Mouse (Mus musculus) embryonic facial prominence, embryonic 15.5 days (tissue): ENCODE measurements around the gene Actl11. TPM values are rescaled to one million over a fixed set of nuclear protein-coding genes. Genes with fewer than 3 reads are reported as not detected.
A peak's percentile ranks its signal among the peaks of the same experiment; 100 is the strongest.

Experiments used
- ATAC-seq: fragments of 200-750 bp; cut with Nextera tagmentation; 2 replicates; pipeline ENCODE4 v1.8.0; 2017; ENCODE audit warnings: low read depth, moderate TSS enrichment; ENCODE audit not compliant: insufficient number of reproducible peaks, low FRiP score, low TSS enrichment
- H3K27ac ChIP-seq: fragments of 300-500 bp; sonication (generic); replicated peaks from 2 replicates; pipeline ENCODE4 v1.5.1; 2015; ENCODE audit warnings: mild to moderate bottlenecking, inconsistent platforms
- H3K27me3 ChIP-seq: fragments of 300-500 bp; sonication (generic); 2 replicates; pipeline ENCODE4 v1.6.1; 2015; ENCODE audit warnings: inconsistent platforms
- H3K36me3 ChIP-seq: fragments of 300-500 bp; sonication (generic); 2 replicates; pipeline ENCODE4 v1.6.1; 2015; ENCODE audit warnings: mild to moderate bottlenecking, inconsistent platforms
- H3K4me1 ChIP-seq: fragments of 300-500 bp; sonication (generic); 2 replicates; pipeline ENCODE4 v1.6.1; 2015; ENCODE audit warnings: inconsistent platforms
- H3K4me2 ChIP-seq: fragments of 300-500 bp; sonication (generic); replicated peaks from 2 replicates; pipeline ENCODE4 v1.6.1; 2015; ENCODE audit warnings: mild to moderate bottlenecking, inconsistent platforms
- H3K4me3 ChIP-seq: fragments of 300-500 bp; sonication (generic); replicated peaks from 2 replicates; pipeline ENCODE4 v1.5.1; 2015; ENCODE audit warnings: mild to moderate bottlenecking, inconsistent platforms
- H3K9ac ChIP-seq: fragments of 300-500 bp; sonication (generic); 2 replicates; pipeline ENCODE4 v1.6.1; 2015; ENCODE audit warnings: inconsistent platforms
- H3K9me3 ChIP-seq: fragments of 300-500 bp; sonication (generic); replicated peaks from 2 replicates; pipeline ENCODE4 v1.6.1; 2016; ENCODE audit warnings: inconsistent platforms
- WGBS: fragments of 180-500 bp; shearing (Covaris S2); methylation state at CpG from one replicate; pipeline ENCODE4 v1.1.7; 2015; 5-methylcytosine and 5-hydroxymethylcytosine counted together
- polyA plus RNA-seq: library from polyadenylated mRNA; unstranded; fragments of >200 nt; fragmentation: Nextera tagmentation; extraction: Ambion mirVana; gene quantifications from 2 replicates; pipeline ENCODE4 v1.2.1, GENCODE M21; 2015

Actl11 gene
- polyA plus RNA-seq, 1 experiment from 2014 or later: not detected

DNA sequence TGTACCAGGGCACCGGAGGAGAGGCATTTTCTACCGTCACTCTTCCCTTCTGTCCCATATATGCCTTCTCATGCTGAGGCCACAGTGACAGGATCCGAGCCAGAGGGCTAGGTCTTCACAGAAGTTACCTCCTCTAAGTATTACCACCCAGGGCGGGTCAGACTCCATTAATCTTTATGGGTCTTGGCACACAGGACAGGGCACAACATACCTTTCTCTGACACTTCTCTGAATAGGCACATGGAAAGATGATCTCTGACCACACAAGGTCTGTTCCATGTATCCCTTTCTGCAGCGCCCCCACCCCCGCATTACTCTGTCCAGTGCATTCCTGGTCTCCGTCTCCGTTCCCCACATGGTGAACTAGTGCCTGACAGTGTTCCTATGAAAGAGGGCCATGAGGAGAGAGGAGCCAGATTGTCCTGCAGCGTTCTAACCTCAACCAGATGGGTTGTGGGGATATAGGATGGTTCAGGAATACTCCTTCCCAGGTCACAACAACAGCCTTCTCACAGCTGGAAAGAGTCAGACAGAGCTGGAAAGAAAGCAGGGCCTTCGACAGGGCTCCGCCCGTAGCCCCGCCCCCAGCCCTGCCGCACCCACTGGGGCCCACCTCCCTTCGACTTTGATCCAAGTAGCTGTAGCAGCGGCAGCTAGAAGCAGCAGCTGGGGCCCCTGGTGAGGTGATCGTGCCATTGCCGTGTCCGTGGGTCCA lies 21.9 kb upstream of the Actl11 start, which contains the start of gene Mst1r:
TSS of gene Mst1r (plus strand) at position 622 of the 715 bp plus-strand sequence.
- peak within 1 kb of the TSS; percentile 45 for H3K9ac ChIP-seq
- no peaks in the 10 kb centered on the region for H3K27me3 ChIP-seq
- H3K9me3 ChIP-seq: no peaks in the 10 kb centered on the region
- 15% methylated on average over 19 of the region's 19 CpGs for WGBS
- H3K4me2 ChIP-seq: peak within 1 kb of the TSS; percentile 78
- H3K4me3 ChIP-seq: peak within 1 kb of the TSS; percentile 54
- H3K36me3 ChIP-seq: peaks cover 10% of the 10 kb centered on the region
- peak within 1 kb of the TSS; percentile 81 for H3K27ac ChIP-seq
- H3K4me1 ChIP-seq: peaks cover 57% of the 10 kb centered on the region
- ATAC-seq: peak; percentile 88

DNA sequence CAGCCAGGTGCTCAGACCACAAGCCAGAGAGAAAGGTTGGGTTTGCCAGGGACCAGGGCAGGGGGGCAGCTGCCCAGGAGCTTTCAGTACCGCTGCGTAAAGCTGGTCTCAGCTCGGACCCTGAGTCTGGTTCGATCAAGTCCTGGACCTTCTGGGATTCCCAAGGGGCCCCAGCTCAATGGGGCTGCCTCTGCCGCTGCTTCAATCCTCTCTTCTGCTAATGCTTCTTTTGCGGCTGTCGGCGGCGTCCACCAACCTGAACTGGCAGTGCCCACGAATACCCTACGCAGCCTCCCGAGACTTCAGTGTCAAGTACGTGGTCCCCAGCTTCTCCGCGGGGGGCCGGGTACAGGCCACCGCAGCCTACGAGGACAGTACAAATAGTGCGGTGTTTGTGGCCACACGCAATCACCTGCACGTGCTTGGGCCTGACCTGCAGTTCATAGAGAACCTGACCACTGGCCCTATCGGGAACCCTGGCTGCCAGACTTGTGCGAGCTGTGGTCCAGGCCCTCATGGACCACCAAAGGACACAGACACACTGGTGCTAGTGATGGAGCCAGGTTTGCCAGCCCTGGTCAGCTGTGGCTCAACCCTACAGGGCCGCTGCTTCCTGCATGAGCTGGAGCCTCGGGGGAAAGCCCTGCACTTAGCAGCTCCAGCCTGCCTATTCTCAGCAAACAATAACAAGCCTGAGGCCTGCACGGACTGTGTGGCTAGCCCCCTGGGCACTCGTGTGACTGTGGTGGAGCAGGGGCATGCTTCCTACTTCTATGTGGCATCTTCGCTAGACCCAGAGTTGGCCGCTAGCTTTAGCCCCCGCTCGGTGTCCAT lies 21.1 kb upstream of the Actl11 start:
- H3K9me3 ChIP-seq: no peaks in the 10 kb centered on the region
- 38% methylated on average over 31 of the region's 31 CpGs for WGBS
- H3K36me3 ChIP-seq: peaks cover 8% of the 10 kb centered on the region
- peak overlapping the region; percentile 45 for H3K9ac ChIP-seq
- ATAC-seq: no peak
- H3K4me3 ChIP-seq: peak overlapping the region; percentile 54
- no peaks in the 10 kb centered on the region for H3K27me3 ChIP-seq
- H3K4me1 ChIP-seq: peaks cover 54% of the 10 kb centered on the region
- H3K4me2 ChIP-seq: peak overlapping the region; percentile 78
- H3K27ac ChIP-seq: peak overlapping the region; percentile 81

DNA sequence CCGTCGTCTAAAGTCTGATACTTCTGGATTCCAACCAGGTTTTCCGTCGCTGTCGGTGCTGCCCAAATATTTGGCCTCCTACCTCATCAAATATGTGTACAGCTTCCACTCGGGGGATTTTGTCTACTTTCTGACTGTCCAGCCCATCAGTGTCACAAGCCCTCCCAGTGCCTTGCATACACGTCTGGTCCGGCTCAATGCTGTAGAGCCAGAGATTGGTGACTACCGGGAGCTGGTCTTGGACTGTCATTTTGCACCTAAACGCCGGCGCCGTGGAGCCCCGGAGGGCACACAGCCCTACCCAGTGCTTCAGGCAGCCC lies 20.5 kb upstream of the Actl11 start:
- Histone ChIP-seq H3K9ac (no peak overlapping the region), H3K27ac (no peak overlapping the region)

DNA sequence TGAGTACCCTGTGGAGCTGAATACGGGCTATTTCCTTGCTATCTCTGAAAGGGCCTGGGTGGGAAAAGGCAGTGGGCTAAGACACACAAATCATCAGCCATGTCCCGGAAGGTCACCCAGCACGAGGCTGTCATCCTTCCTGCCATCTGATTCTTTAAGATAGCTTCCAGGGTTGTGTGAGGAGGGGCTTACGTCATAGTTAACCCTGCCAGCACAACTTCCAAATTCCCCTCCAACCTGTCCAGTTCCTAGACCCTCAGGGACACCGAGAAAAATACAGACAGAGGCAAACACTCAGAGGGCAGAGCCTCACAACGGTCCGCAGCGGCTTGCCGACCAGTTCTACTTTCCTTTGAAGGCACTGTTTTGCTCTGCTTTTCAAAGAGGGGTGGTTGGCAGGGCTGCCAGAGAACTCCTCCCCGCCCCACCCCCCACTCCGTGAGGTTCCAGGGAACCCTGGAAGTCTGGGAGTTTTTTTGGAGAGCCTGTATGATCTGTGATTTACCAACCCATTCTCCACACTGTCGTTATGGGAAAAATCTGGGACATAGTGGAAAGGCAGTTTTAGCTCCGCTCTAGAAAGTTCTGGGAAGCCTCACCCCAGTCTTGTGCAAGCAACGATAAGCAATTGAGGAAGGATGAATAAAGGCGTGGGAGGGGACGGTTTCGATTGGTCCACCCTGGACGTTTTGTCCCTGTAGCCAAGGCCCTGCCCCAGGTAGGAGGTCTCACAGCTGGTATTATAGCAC lies 19.7 kb upstream of the Actl11 start:
- Histone ChIP-seq H3K9ac (no peak overlapping the region), H3K27ac (0 out of 2 replicates have a peak overlapping the region, but pooled peaks have one; percentile 60), H3K9me3 (no peaks in the 10 kb centered on the region), H3K27me3 (no peaks in the 10 kb centered on the region), H3K4me1 (peaks cover 54% of the 10 kb centered on the region), H3K4me2 (peak overlapping the region; percentile 78), H3K4me3 (peak overlapping the region; percentile 54), H3K36me3 (0 out of 2 replicates have a peak, but pooled peaks cover 4% of the 10 kb centered on the region)
- 31% methylated on average over 18 of the region's 18 CpGs for WGBS
- ATAC-seq: no peak

More for the DNA sequence above, 20.5 kb upstream of the Actl11 start:
- Histone ChIP-seq H3K9me3 (no peaks in the 10 kb centered on the region), H3K4me1 (peaks cover 54% of the 10 kb centered on the region), H3K27me3 (no peaks in the 10 kb centered on the region), H3K4me2 (peak overlapping the region; percentile 78), H3K4me3 (peak overlapping the region; percentile 54), H3K36me3 (peaks cover 3% of the 10 kb centered on the region; the same call in 1 of the 2 replicates)
- 72% methylated on average over 14 of the region's 14 CpGs for WGBS
- ATAC-seq: no peak

DNA sequence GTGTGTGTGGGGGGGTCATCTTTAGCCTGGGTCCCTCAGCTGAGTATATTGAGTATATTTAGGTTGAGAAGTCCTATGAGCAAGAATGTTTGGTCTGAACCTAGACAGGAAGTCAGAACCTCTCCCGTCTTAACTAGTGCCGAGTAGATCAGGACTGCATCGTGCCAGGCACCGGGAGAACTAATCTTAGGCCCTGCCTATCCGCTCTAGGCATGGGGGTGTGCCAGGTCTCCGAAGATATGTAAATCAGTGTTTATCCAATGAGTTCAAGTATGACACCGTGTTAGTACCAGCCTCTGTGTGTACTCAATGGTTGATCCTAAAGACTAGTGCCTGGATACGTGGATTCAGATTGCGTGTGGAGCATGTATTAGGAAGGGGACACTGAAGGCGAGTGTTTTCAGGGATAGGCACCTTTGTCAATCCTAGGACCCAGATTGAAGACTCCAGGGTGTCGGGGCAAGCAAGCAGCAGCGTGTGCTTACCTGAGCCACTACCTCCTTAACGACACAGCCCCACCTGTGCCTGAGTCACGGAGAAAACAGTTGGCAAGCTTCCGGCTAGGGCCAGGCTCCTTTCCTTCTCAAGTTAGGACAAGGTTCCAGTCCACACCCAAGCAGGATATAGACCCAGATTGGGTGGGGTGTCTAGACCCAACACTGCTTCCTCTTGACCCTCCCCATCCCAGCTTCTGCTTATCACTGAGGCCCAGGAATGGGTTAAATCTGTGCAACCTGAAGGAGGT lies 18.1 kb upstream of the Actl11 start:
- no peaks in the 10 kb centered on the region for H3K9me3 ChIP-seq
- H3K27ac ChIP-seq: peak overlapping the region; percentile 60; the same call in 1 of the 2 replicates
- H3K4me1 ChIP-seq: peaks cover 50% of the 10 kb centered on the region
- no peaks in the 10 kb centered on the region for H3K27me3 ChIP-seq
- 69% methylated on average over 15 of the region's 15 CpGs for WGBS
- no peak overlapping the region for H3K9ac ChIP-seq
- H3K4me3 ChIP-seq: 0 out of 2 replicates have a peak overlapping the region, but pooled peaks have one; percentile 54
- peaks cover 12% of the 10 kb centered on the region; the same call in 1 of the 2 replicates for H3K36me3 ChIP-seq
- H3K4me2 ChIP-seq: peak overlapping the region; percentile 78
- ATAC-seq: no peak

DNA sequence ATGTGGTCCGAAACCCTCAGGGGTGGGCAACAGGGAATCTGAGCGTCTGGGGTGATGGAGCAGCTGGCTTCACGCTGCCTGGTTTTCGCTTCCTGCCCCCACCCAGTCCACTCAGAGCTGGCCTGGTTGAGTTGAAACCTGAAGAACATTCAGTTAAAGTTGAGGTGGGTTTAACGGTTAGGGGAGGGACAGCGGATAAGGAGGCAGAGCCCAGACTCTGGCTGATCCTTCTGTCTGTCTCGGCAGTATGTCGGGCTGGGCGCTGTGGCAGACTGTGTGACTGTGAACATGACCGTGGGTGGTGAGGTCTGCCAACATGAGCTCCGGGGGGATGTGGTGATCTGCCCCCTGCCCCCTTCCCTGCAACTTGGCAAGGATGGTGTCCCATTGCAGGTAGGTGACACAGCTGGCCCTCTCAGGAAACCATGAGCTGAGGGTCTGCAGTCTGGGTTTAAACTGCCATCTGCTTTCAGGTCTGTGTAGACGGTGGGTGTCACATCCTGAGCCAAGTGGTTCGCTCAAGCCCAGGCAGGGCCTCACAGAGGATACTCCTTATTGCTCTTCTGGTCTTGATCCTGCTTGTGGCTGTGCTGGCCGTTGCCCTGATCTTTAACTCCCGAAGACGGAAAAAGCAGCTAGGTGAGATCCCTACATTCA lies 13.4 kb upstream of the Actl11 start:
- H3K27ac ChIP-seq: no peak overlapping the region
- WGBS: 72% methylated on average over 16 of the region's 16 CpGs
- H3K36me3 ChIP-seq: peaks cover 18% of the 10 kb centered on the region
- no peak overlapping the region for H3K4me3 ChIP-seq
- no peaks in the 10 kb centered on the region for H3K27me3 ChIP-seq
- no peak overlapping the region for H3K4me2 ChIP-seq
- H3K9me3 ChIP-seq: no peaks in the 10 kb centered on the region
- H3K9ac ChIP-seq: no peak overlapping the region
- ATAC-seq: no peak
- H3K4me1 ChIP-seq: peaks cover 14% of the 10 kb centered on the region

DNA sequence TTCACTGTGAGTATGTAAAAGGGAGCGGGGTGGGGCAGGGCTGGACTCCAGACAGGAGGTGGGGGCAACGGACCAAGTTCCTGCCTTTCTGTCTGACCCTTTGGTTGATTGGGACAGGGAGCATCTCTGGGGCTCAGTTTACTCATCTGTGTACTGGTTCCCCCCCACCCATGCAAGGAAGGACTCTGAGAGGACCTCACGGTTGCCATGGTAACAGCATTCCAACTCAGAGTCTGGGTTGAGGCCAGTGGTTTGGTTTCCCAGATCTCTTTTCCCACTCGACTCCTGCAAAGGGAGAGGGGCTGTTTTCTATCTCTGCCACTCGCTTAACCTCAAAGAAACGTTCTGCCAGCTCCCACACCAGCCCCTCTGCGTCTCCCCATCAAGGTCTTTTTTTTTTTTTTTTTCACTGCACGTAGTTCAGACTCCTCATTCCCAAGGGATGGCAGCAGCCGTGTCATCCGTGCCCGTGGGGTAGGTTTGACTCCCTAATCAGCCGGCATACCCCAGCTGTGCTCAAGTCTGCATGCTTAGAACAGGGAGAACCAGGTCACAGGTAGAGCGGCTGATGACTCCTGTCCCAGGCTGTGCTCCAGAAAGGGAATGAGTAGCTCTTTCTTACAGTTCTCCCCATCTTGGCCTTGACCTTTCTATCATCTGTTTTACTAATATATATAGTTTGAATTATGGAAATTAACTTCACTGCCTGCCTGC lies 10.2 kb upstream of the Actl11 start:
- no peak overlapping the region for H3K9ac ChIP-seq
- H3K4me3 ChIP-seq: no peak overlapping the region
- 27% methylated on average over 13 of the region's 13 CpGs for WGBS
- H3K27me3 ChIP-seq: no peaks in the 10 kb centered on the region
- peaks cover 7% of the 10 kb centered on the region for H3K4me1 ChIP-seq
- H3K4me2 ChIP-seq: no peak overlapping the region
- peak; percentile 22; the same call in 1 of the 2 replicates for ATAC-seq
- peaks cover 18% of the 10 kb centered on the region for H3K36me3 ChIP-seq
- H3K9me3 ChIP-seq: no peaks in the 10 kb centered on the region
- no peak overlapping the region for H3K27ac ChIP-seq

DNA sequence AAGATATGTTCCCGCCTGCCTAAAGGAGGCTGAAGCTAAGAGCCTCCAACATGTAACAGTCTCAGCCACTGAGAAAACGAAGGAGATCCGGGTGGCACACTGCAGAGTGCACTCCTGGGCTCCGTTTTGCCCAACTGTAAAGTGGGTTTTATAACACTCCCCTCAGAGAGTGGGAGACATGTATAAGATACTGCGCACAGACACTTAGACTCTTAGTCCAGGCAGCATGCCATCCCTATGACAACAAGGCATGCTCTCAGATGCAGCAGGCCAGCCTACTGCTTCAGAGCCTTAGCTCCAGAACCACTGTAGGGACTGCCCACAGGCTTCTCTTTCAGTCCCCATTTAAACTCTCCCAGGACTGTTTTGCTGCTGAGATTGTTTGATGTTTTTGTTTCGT lies 9.4 kb upstream of the Actl11 start:
- Histone ChIP-seq H3K27ac (no peak overlapping the region), H3K27me3 (no peaks in the 10 kb centered on the region), H3K9ac (no peak overlapping the region), H3K4me3 (no peak overlapping the region), H3K36me3 (peaks cover 13% of the 10 kb centered on the region), H3K4me2 (no peak overlapping the region), H3K4me1 (peaks cover 13% of the 10 kb centered on the region), H3K9me3 (no peaks in the 10 kb centered on the region)
- ATAC-seq: no peak
- WGBS: 84% methylated on average over 6 of the region's 6 CpGs

DNA sequence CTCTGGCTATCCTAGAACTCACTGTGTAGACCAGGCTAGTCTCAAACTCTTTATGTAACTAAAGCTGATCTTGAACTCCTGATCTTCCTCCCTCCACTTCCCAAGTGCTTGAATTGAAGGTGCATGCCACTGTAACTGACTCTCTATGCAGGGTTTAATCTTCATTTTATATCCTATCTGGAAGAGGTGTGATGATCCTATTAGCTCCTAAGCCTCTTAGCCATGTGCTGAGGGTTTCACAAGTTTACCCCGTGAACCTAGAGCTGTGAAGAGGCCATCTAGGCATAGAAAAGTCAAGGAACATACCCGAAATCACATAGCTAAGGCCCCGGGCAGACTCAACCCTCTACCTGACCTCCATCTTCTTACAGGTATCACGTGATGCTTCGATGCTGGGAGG lies 8.8 kb upstream of the Actl11 start:
- H3K9ac ChIP-seq: no peak overlapping the region
- no peaks in the 10 kb centered on the region for H3K27me3 ChIP-seq
- ATAC-seq: no peak
- H3K27ac ChIP-seq: no peak overlapping the region
- peaks cover 17% of the 10 kb centered on the region for H3K4me1 ChIP-seq
- WGBS: 83% methylated on average over 5 of the region's 5 CpGs
- H3K9me3 ChIP-seq: no peaks in the 10 kb centered on the region
- peaks cover 8% of the 10 kb centered on the region for H3K36me3 ChIP-seq
- no peak overlapping the region for H3K4me3 ChIP-seq
- H3K4me2 ChIP-seq: no peak overlapping the region

DNA sequence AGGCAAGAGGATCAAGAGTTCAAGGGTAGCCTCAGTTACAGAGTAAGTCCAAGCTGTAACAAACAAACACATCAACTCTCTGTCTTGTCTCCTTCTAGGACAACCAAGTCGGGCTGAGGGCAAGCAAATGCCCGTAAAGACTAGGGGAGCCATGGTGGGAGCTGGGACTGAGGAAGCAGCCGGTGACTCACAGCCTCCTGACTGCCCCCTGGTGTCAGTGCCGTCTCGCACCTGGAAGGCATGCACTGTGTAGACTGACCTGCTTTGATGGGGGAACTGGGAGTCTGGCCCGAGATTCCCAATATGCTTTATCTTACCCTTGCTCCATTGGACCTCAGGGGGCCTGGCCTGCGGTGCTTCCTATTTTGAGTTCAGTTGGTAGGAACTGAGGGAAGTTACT lies 5.2 kb upstream of the Actl11 start:
- 34% methylated on average over 7 of the region's 7 CpGs for WGBS
- no peak overlapping the region for H3K9ac ChIP-seq
- ATAC-seq: no peak
- no peaks in the 10 kb centered on the region; the same call in 1 of the 2 replicates for H3K27me3 ChIP-seq
- no peak overlapping the region for H3K4me2 ChIP-seq
- no peaks in the 10 kb centered on the region for H3K9me3 ChIP-seq
- no peaks in the 10 kb centered on the region for H3K36me3 ChIP-seq
- H3K27ac ChIP-seq: no peak overlapping the region
- H3K4me1 ChIP-seq: peaks cover 17% of the 10 kb centered on the region
- no peak overlapping the region for H3K4me3 ChIP-seq
